Mouse (Mus musculus): ENCODE measurements at regions not wholly inside any gene's neighbourhood (a gene's known extent, or its start where the extent isn't known, plus 50 kb on each side); places are given as distances from the start of the nearest gene placed in this dataset.
A peak's percentile ranks its signal among the peaks of the same experiment; 100 is the strongest.

GRCm38 (mm10) chr11:64812408-64812807 lies 166.4 kb upstream of the Elac2 start:
- Histone ChIP-seq H3K27ac (ENCODE audit: insufficient read depth, low read depth, low read length, poor library complexity, severe bottlenecking) (no peak overlapping the region), H3K4me3 (ENCODE audit: insufficient read depth in 1 of 2, low read depth in 1 of 2, low read length in 2 of 2, poor library complexity in 1 of 2, severe bottlenecking in 1 of 2) (no peak overlapping the region), H3K9ac (ENCODE audit: insufficient read depth, low read depth, low read length, poor library complexity, severe bottlenecking) (no peak overlapping the region), H3K9me3 (ENCODE audit: control insufficient read depth, insufficient read depth, low read depth, low read length) (no peaks in the 10 kb centered on the region), H3K4me1 (ENCODE audit: control insufficient read depth in 2 of 2, insufficient read depth in 2 of 2, low read length in 2 of 2, poor library complexity in 1 of 2) (no peaks in the 10 kb centered on the region), H3K36me3 (ENCODE audit: control insufficient read depth, insufficient read depth, low read length, poor library complexity, severe bottlenecking) (no peaks in the 10 kb centered on the region)
- in situ Hi-C loops (cut with MboI; ENCODE audit: low sequenced_read_pairs in 2 of 2, unreplicated experiment in 2 of 2), result no loop called here
- TF ChIP-seq ZC3H11A (IDR thresholded peaks at IDR 0.05; ENCODE audit: borderline replicate concordance, low read depth, low read length), result no peak
- TF ChIP-seq CHD2 (IDR thresholded peaks at IDR 0.05; ENCODE audit: low read depth, low read length), result peak; percentile 89
- no peak for DNase-seq (ENCODE audit: low read depth, low spot score)

GRCm38 (mm10) chr11:64829429-64829828 lies 149.4 kb upstream of the Elac2 start:
- no peak for DNase-seq (ENCODE audit: low read depth, low spot score)
- H3K9ac ChIP-seq (ENCODE audit: insufficient read depth, low read depth, low read length, poor library complexity, severe bottlenecking), result no peak overlapping the region
- H3K27ac ChIP-seq (ENCODE audit: insufficient read depth, low read depth, low read length, poor library complexity, severe bottlenecking), result no peak overlapping the region
- in situ Hi-C loops (cut with MboI; ENCODE audit: low sequenced_read_pairs in 2 of 2, unreplicated experiment in 2 of 2), result no loop called here
- TF ChIP-seq ZNF384 (IDR thresholded peaks at IDR 0.05; ENCODE audit: low read depth, low read length) (no peak), HCFC1 (IDR thresholded peaks at IDR 0.05; ENCODE audit: borderline replicate concordance, insufficient read depth, low read length) (no peak), MAFK (IDR thresholded peaks at IDR 0.05; ENCODE audit: insufficient read depth, low read depth, low read length) (no peak), CHD2 (IDR thresholded peaks at IDR 0.05; ENCODE audit: low read depth, low read length) (no peak), ZC3H11A (IDR thresholded peaks at IDR 0.05; ENCODE audit: borderline replicate concordance, low read depth, low read length) (no peak)
- H3K9me3 ChIP-seq (ENCODE audit: control insufficient read depth, insufficient read depth, low read depth, low read length), result no peaks in the 10 kb centered on the region
- no peak overlapping the region for H3K4me3 ChIP-seq (ENCODE audit: insufficient read depth in 1 of 2, low read depth in 1 of 2, low read length in 2 of 2, poor library complexity in 1 of 2, severe bottlenecking in 1 of 2)
- H3K36me3 ChIP-seq (ENCODE audit: control insufficient read depth, insufficient read depth, low read length, poor library complexity, severe bottlenecking), result no peaks in the 10 kb centered on the region
- no peaks in the 10 kb centered on the region for H3K4me1 ChIP-seq (ENCODE audit: control insufficient read depth in 2 of 2, insufficient read depth in 2 of 2, low read length in 2 of 2, poor library complexity in 1 of 2)

GRCm38 (mm10) chr11:64832453-64832852 lies 146.4 kb upstream of the Elac2 start:
- no peak for TF ChIP-seq ZNF384 (IDR thresholded peaks at IDR 0.05; ENCODE audit: low read depth, low read length)
- no peak for TF ChIP-seq HCFC1 (IDR thresholded peaks at IDR 0.05; ENCODE audit: borderline replicate concordance, insufficient read depth, low read length)
- TF ChIP-seq ZC3H11A (IDR thresholded peaks at IDR 0.05; ENCODE audit: borderline replicate concordance, low read depth, low read length), result no peak
- TF ChIP-seq CHD2 (IDR thresholded peaks at IDR 0.05; ENCODE audit: low read depth, low read length), result no peak
- TF ChIP-seq MAFK (IDR thresholded peaks at IDR 0.05; ENCODE audit: insufficient read depth, low read depth, low read length), result no peak
- Histone ChIP-seq H3K4me3 (ENCODE audit: insufficient read depth in 1 of 2, low read depth in 1 of 2, low read length in 2 of 2, poor library complexity in 1 of 2, severe bottlenecking in 1 of 2) (no peak overlapping the region), H3K36me3 (ENCODE audit: control insufficient read depth, insufficient read depth, low read length, poor library complexity, severe bottlenecking) (no peaks in the 10 kb centered on the region), H3K9ac (ENCODE audit: insufficient read depth, low read depth, low read length, poor library complexity, severe bottlenecking) (no peak overlapping the region), H3K4me1 (ENCODE audit: control insufficient read depth in 2 of 2, insufficient read depth in 2 of 2, low read length in 2 of 2, poor library complexity in 1 of 2) (no peaks in the 10 kb centered on the region), H3K27ac (ENCODE audit: insufficient read depth, low read depth, low read length, poor library complexity, severe bottlenecking) (no peak overlapping the region), H3K9me3 (ENCODE audit: control insufficient read depth, insufficient read depth, low read depth, low read length) (no peaks in the 10 kb centered on the region)
- in situ Hi-C loops (cut with MboI; ENCODE audit: low sequenced_read_pairs in 2 of 2, unreplicated experiment in 2 of 2), result no loop called here
- DNase-seq (ENCODE audit: low read depth, low spot score), result no peak

- no peak overlapping the region for H3K27ac ChIP-seq (ENCODE audit: insufficient read depth, low read depth, low read length, poor library complexity, severe bottlenecking)
- no peak overlapping the region for H3K4me3 ChIP-seq (ENCODE audit: insufficient read depth in 1 of 2, low read depth in 1 of 2, low read length in 2 of 2, poor library complexity in 1 of 2, severe bottlenecking in 1 of 2)
- in situ Hi-C loops (cut with MboI; ENCODE audit: low sequenced_read_pairs in 2 of 2, unreplicated experiment in 2 of 2), result no loop called here
- no peaks in the 10 kb centered on the region for H3K4me1 ChIP-seq (ENCODE audit: control insufficient read depth in 2 of 2, insufficient read depth in 2 of 2, low read length in 2 of 2, poor library complexity in 1 of 2)
- TF ChIP-seq HCFC1 (IDR thresholded peaks at IDR 0.05; ENCODE audit: borderline replicate concordance, insufficient read depth, low read length) (no peak), ZNF384 (IDR thresholded peaks at IDR 0.05; ENCODE audit: low read depth, low read length) (no peak), ZC3H11A (IDR thresholded peaks at IDR 0.05; ENCODE audit: borderline replicate concordance, low read depth, low read length) (no peak), MAFK (IDR thresholded peaks at IDR 0.05; ENCODE audit: insufficient read depth, low read depth, low read length) (no peak), CHD2 (IDR thresholded peaks at IDR 0.05; ENCODE audit: low read depth, low read length) (no peak)
- DNase-seq (ENCODE audit: low read depth, low spot score), result no peak
- H3K9ac ChIP-seq (ENCODE audit: insufficient read depth, low read depth, low read length, poor library complexity, severe bottlenecking), result no peak overlapping the region
- no peaks in the 10 kb centered on the region for H3K9me3 ChIP-seq (ENCODE audit: control insufficient read depth, insufficient read depth, low read depth, low read length)
- no peaks in the 10 kb centered on the region for H3K36me3 ChIP-seq (ENCODE audit: control insufficient read depth, insufficient read depth, low read length, poor library complexity, severe bottlenecking)
Measured at GRCm38 (mm10) chr11:64833786-64834185, 145.1 kb upstream of the Elac2 start.

GRCm38 (mm10) chr11:64836771-64837170 lies 142.1 kb upstream of the Elac2 start:
- in situ Hi-C loops (cut with MboI; ENCODE audit: low sequenced_read_pairs in 2 of 2, unreplicated experiment in 2 of 2), result no loop called here
- TF ChIP-seq HCFC1 (IDR thresholded peaks at IDR 0.05; ENCODE audit: borderline replicate concordance, insufficient read depth, low read length), result no peak
- no peak for TF ChIP-seq MAFK (IDR thresholded peaks at IDR 0.05; ENCODE audit: insufficient read depth, low read depth, low read length)
- no peak for TF ChIP-seq ZC3H11A (IDR thresholded peaks at IDR 0.05; ENCODE audit: borderline replicate concordance, low read depth, low read length)
- no peak for TF ChIP-seq CHD2 (IDR thresholded peaks at IDR 0.05; ENCODE audit: low read depth, low read length)
- TF ChIP-seq ZNF384 (IDR thresholded peaks at IDR 0.05; ENCODE audit: low read depth, low read length), result no peak
- H3K36me3 ChIP-seq (ENCODE audit: control insufficient read depth, insufficient read depth, low read length, poor library complexity, severe bottlenecking), result no peaks in the 10 kb centered on the region
- no peak overlapping the region for H3K9ac ChIP-seq (ENCODE audit: insufficient read depth, low read depth, low read length, poor library complexity, severe bottlenecking)
- no peaks in the 10 kb centered on the region for H3K9me3 ChIP-seq (ENCODE audit: control insufficient read depth, insufficient read depth, low read depth, low read length)
- no peak overlapping the region for H3K27ac ChIP-seq (ENCODE audit: insufficient read depth, low read depth, low read length, poor library complexity, severe bottlenecking)
- DNase-seq (ENCODE audit: low read depth, low spot score), result no peak
- H3K4me1 ChIP-seq (ENCODE audit: control insufficient read depth in 2 of 2, insufficient read depth in 2 of 2, low read length in 2 of 2, poor library complexity in 1 of 2), result no peaks in the 10 kb centered on the region
- no peak overlapping the region for H3K4me3 ChIP-seq (ENCODE audit: insufficient read depth in 1 of 2, low read depth in 1 of 2, low read length in 2 of 2, poor library complexity in 1 of 2, severe bottlenecking in 1 of 2)
